ENCODE assay signal across 24 mouse cellular contexts in the genomic region with DNA sequence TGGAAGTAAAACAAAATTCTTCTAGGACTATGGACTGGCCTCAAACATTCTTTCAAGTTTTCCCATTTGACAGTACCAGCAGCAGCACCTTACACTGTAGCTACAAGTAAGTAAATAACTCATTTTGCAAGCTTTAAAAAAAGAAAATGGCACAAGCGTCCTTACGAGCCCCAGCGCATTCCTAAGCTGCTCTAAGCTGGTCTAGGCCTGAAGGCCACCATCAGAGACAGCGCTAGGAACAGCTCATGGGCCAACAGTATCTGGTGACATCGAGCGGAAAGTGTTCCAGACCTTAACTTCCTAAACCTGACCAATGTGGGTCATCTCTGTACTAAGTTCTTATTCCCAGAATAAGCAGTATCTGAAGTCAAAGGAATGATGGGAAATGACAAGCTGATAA.
A peak's percentile ranks its signal among the peaks of the same experiment; 100 is the strongest.
DNase-seq lines count a peak whose midpoint lies in the region; ATAC-seq and TF ChIP-seq lines count a peak whose summit lies in the region.
"Had no signal": no experiment of that assay in that cellular context is flagged by ENCODE, and none has a peak within 500 bp of the region (broad histone marks: within the 10 kb centered on the region; RNA-seq: fewer than 3 reads in every experiment).

No protein-coding gene starts in this region.

- no peak for TF ChIP-seq CTCF in gastrocnemius, adult 2 months (IDR thresholded peaks at IDR 0.05)
- TF ChIP-seq CTCF in heart, postnatal 0 days (IDR thresholded peaks at IDR 0.05; ENCODE audit: low read depth): no peak

- no peak for ATAC-seq in heart, embryonic 15.5 days (replicated peaks; ENCODE audit: insufficient number of reproducible peaks, insufficient read depth, low FRiP score, low read depth)
- ATAC-seq in heart, postnatal 0 days (ENCODE audit: insufficient read depth, low read depth): no peak
- ATAC-seq: activated CD4-positive, CD25-positive, alpha-beta regulatory T cell, adult 4 months; CD4-positive, CD25-positive, alpha-beta regulatory T cell, adult 4 months; forebrain, embryonic 13.5 days; forebrain, embryonic 15.5 days; Patski had no signal

- intact Hi-C loops in gastrocnemius, adult 2 months (cut with DNase I): no loop called here
- intact Hi-C loops in heart, postnatal 36 days (cut with DNase I): no loop called here

- H3K9ac ChIP-seq in heart, embryonic 15.5 days: no peak overlapping the region
- H3K9ac ChIP-seq in heart, postnatal 0 days (replicated peaks; ENCODE audit: low read depth, low read length): no peak overlapping the region
- H3K9ac ChIP-seq: embryonic facial prominence, embryonic 12.5 days; forebrain, embryonic 13.5 days; forebrain, embryonic 15.5 days had no signal

- no peaks in the 10 kb centered on the region for H3K27me3 ChIP-seq in heart, embryonic 15.5 days
- no peaks in the 10 kb centered on the region for H3K27me3 ChIP-seq in heart, postnatal 0 days (ENCODE audit: control insufficient read depth, insufficient read depth, low read length)
- H3K27me3 ChIP-seq: CH12.LX; embryonic facial prominence, embryonic 12.5 days; forebrain, embryonic 13.5 days; forebrain, embryonic 15.5 days; Patski had no signal

- peak; percentile 50 for DNase-seq in gastrocnemius, adult 2 months
- DNase-seq in gastrocnemius, postnatal 10 days: no peak
- no peak for DNase-seq in heart, postnatal 36 days
- DNase-seq in heart, postnatal 0 days (ENCODE audit: low spot score): no peak
- DNase-seq in heart, adult 18-20 months: no peak
- DNase-seq: adrenal gland, adult 8-10 months; adrenal gland, postnatal 14 days; adrenal gland, postnatal 36 days; B cell, adult 2 months; cerebellum, adult 11-12 months; cerebellum, adult 2 months; cerebellum, adult 9-10 months; cerebellum, postnatal 10 days; cerebellum, postnatal 25 days had no signal

- peaks cover 10% of the 10 kb centered on the region for H3K4me1 ChIP-seq in heart, embryonic 15.5 days (replicated peaks)
- peaks cover 23% of the 10 kb centered on the region for H3K4me1 ChIP-seq in heart, postnatal 0 days (ENCODE audit: control insufficient read depth, insufficient read depth)
- H3K4me1 ChIP-seq: forebrain, embryonic 13.5 days; forebrain, embryonic 15.5 days had no signal

- no peak overlapping the region; the same call in 1 of the 2 replicates for H3K4me3 ChIP-seq in gastrocnemius, adult 2 months
- no peak overlapping the region for H3K4me3 ChIP-seq in heart, embryonic 15.5 days
- H3K4me3 ChIP-seq in heart, postnatal 0 days (ENCODE audit: low read depth, low read length): no peak overlapping the region
- H3K4me3 ChIP-seq: embryonic facial prominence, embryonic 10.5 days; embryonic facial prominence, embryonic 12.5 days; forebrain, embryonic 13.5 days; forebrain, embryonic 15.5 days had no signal

- peak overlapping the region; percentile 84 for H3K27ac ChIP-seq in gastrocnemius, adult 2 months
- H3K27ac ChIP-seq in heart, embryonic 15.5 days: peak overlapping the region; percentile 9; the same call in 1 of the 2 replicates
- H3K27ac ChIP-seq in heart, postnatal 0 days (ENCODE audit: low read depth): peak overlapping the region; percentile 48; the same call in 1 of the 2 replicates
- H3K27ac ChIP-seq: embryonic facial prominence, embryonic 10.5 days; embryonic facial prominence, embryonic 12.5 days; forebrain, embryonic 13.5 days; forebrain, embryonic 15.5 days had no signal

- H3K4me2 ChIP-seq in heart, embryonic 15.5 days: no peak overlapping the region
- no peak overlapping the region for H3K4me2 ChIP-seq in heart, postnatal 0 days (ENCODE audit: low read depth, low read length)
- H3K4me2 ChIP-seq: embryonic facial prominence, embryonic 12.5 days; forebrain, embryonic 13.5 days; forebrain, embryonic 15.5 days had no signal

- TF ChIP-seq EP300 in heart, postnatal 0 days (IDR thresholded peaks at IDR 0.05; ENCODE audit: low read depth): no peak

- no peaks in the 10 kb centered on the region for H3K9me3 ChIP-seq in heart, embryonic 15.5 days (replicated peaks)
- H3K9me3 ChIP-seq in heart, postnatal 0 days (replicated peaks; ENCODE audit: control insufficient read depth, low read length): no peaks in the 10 kb centered on the region
- H3K9me3 ChIP-seq: embryonic facial prominence, embryonic 12.5 days; forebrain, embryonic 13.5 days; forebrain, embryonic 15.5 days; G1E had no signal

- H3K36me3 ChIP-seq in heart, embryonic 15.5 days: no peaks in the 10 kb centered on the region
- H3K36me3 ChIP-seq in heart, postnatal 0 days (replicated peaks; ENCODE audit: control insufficient read depth, insufficient read depth, low read length): no peaks in the 10 kb centered on the region
- H3K36me3 ChIP-seq: embryonic facial prominence, embryonic 12.5 days; forebrain, embryonic 15.5 days had no signal

- WGBS in heart, embryonic 15.5 days: 92% methylated on average over 6 of the region's 6 CpGs
- WGBS in heart, postnatal 0 days: 82% methylated on average over 6 of the region's 6 CpGs

Comparison
In these comparisons a context has a peak if more than half of its experiments do, and no peak if none do; other contexts are left out.
1. H3K27ac ChIP-seq: peak in every context shown above with its lines; median percentile 84 in gastrocnemius, adult 2 months; 48 in heart, postnatal 0 days; 9 in heart, embryonic 15.5 days.